Mouse (Mus musculus) neural tube, embryonic 11.5 days (tissue): ENCODE results near the gene Jmjd6. TPM values are rescaled to one million over a fixed set of nuclear protein-coding genes. Genes with fewer than 3 reads are reported as not detected.

ENCODE experiments used
- ATAC-seq: fragments of 200-750 bp; cut with Nextera tagmentation; 2 replicates; pipeline ENCODE4 v1.8.0; 2017; ENCODE audit warnings: moderate number of reproducible peaks, mild to moderate bottlenecking, moderate TSS enrichment, moderate library complexity; ENCODE audit not compliant: insufficient read depth, low FRiP score, low TSS enrichment
- DNase-seq: peaks from one replicate; pipeline ENCODE4 v3.0.0-alpha.2; 2015; ENCODE audit warnings: low spot score
- H3K27ac ChIP-seq: fragments of 300-500 bp; sonication (generic); 2 replicates; pipeline ENCODE4 v1.5.1; 2014; ENCODE audit warnings: low read depth, mild to moderate bottlenecking, low read length
- H3K27me3 ChIP-seq: fragments of 300-500 bp; sonication (generic); 2 replicates; pipeline ENCODE4 v1.6.1; 2014; ENCODE audit warnings: mild to moderate bottlenecking, low read length, mixed read lengths; ENCODE audit not compliant: control insufficient read depth, insufficient read depth
- H3K36me3 ChIP-seq: fragments of 300-500 bp; sonication (generic); 2 replicates; pipeline ENCODE4 v1.6.1; 2014; ENCODE audit warnings: mild to moderate bottlenecking, low read length, moderate library complexity, mixed read lengths; ENCODE audit not compliant: control insufficient read depth, insufficient read depth
- H3K4me1 ChIP-seq: fragments of 300-500 bp; sonication (generic); 2 replicates; pipeline ENCODE4 v1.6.1; 2014; ENCODE audit warnings: low read length, mixed read lengths; ENCODE audit not compliant: control insufficient read depth, insufficient read depth
- H3K4me2 ChIP-seq: fragments of 300-500 bp; sonication (generic); 2 replicates; pipeline ENCODE4 v1.6.1; 2014; ENCODE audit warnings: low read depth, mild to moderate bottlenecking, moderate library complexity
- H3K4me3 ChIP-seq: fragments of 300-500 bp; sonication (generic); 2 replicates; pipeline ENCODE4 v1.5.1; 2014; ENCODE audit warnings: low read depth, low read length
- H3K9ac ChIP-seq: fragments of 300-500 bp; sonication (generic); 2 replicates; pipeline ENCODE4 v1.6.1; 2014; ENCODE audit warnings: mild to moderate bottlenecking, low read length
- H3K9me3 ChIP-seq: fragments of 300-500 bp; sonication (generic); 2 replicates; pipeline ENCODE4 v1.6.1; 2016; ENCODE audit warnings: low read length; ENCODE audit not compliant: control insufficient read depth
- WGBS: fragments of 180-500 bp; shearing (Covaris S2); extraction: QIAGEN DNeasy Blood & Tissue Kit; methylation state at CpG from one replicate; pipeline ENCODE4 v1.1.7; 2014; 5-methylcytosine and 5-hydroxymethylcytosine counted together
- polyA plus RNA-seq: library from polyadenylated mRNA; unstranded; fragments of >200 nt; fragmentation: Nextera tagmentation; extraction: Ambion mirVana; gene quantifications from 2 replicates; pipeline ENCODE4 v1.2.1, GENCODE M21; 2014

The Jmjd6 gene
- polyA plus RNA-seq, 1 experiment from 2014 or later = 88.4 TPM

GRCm38 (mm10) chr11:116873987-116874386 is 30.7 kb upstream of the Jmjd6 start:
- DNase-seq (no peak), ATAC-seq (no peak)
- no peak overlapping the region for H3K27ac ChIP-seq
- no peaks in the 10 kb centered on the region for H3K9me3 ChIP-seq
- no peak overlapping the region for H3K9ac ChIP-seq
- no peak overlapping the region for H3K4me3 ChIP-seq
- WGBS = 93% methylated on average over 20 of the region's 20 CpGs
- H3K27me3 ChIP-seq = no peaks in the 10 kb centered on the region
- peaks cover 8% of the 10 kb centered on the region; the same call in 1 of the 2 replicates for H3K36me3 ChIP-seq
- no peak overlapping the region for H3K4me2 ChIP-seq
- H3K4me1 ChIP-seq = no peaks in the 10 kb centered on the region

- Histone ChIP-seq H3K4me2 (no peak overlapping the region), H3K9me3 (no peaks in the 10 kb centered on the region), H3K36me3 (peaks cover 9% of the 10 kb centered on the region; the same call in 1 of the 2 replicates), H3K27ac (no peak overlapping the region), H3K4me3 (no peak overlapping the region), H3K9ac (no peak overlapping the region), H3K27me3 (no peaks in the 10 kb centered on the region), H3K4me1 (no peaks in the 10 kb centered on the region)
- no peak for ATAC-seq
- 87% methylated on average over 9 of the region's 9 CpGs for WGBS
- DNase-seq = no peak
These were observed 28.3 kb upstream of the Jmjd6 start for GRCm38 (mm10) chr11:116871538-116871937.

GRCm38 (mm10) chr11:116869641-116870040 is 26.4 kb upstream of the Jmjd6 start:
- H3K36me3 ChIP-seq = peaks cover 18% of the 10 kb centered on the region; the same call in 1 of the 2 replicates
- ATAC-seq (no peak), DNase-seq (no peak)
- H3K9ac ChIP-seq = no peak overlapping the region
- no peak overlapping the region for H3K27ac ChIP-seq
- H3K4me1 ChIP-seq = no peaks in the 10 kb centered on the region
- no peak overlapping the region for H3K4me2 ChIP-seq
- no peaks in the 10 kb centered on the region for H3K9me3 ChIP-seq
- H3K27me3 ChIP-seq = no peaks in the 10 kb centered on the region
- H3K4me3 ChIP-seq = no peak overlapping the region
- 85% methylated on average over 4 of the region's 4 CpGs for WGBS

- 86% methylated on average over 8 of the region's 8 CpGs for WGBS
- Histone ChIP-seq H3K36me3 (peaks cover 18% of the 10 kb centered on the region; the same call in 1 of the 2 replicates), H3K4me1 (no peaks in the 10 kb centered on the region), H3K4me3 (no peak overlapping the region), H3K9ac (no peak overlapping the region), H3K4me2 (no peak overlapping the region), H3K9me3 (no peaks in the 10 kb centered on the region), H3K27me3 (no peaks in the 10 kb centered on the region), H3K27ac (no peak overlapping the region)
- no peak for ATAC-seq
- DNase-seq = no peak
These were observed 26.0 kb upstream of the Jmjd6 start for GRCm38 (mm10) chr11:116869223-116869622.

- 83% methylated on average over 3 of the region's 3 CpGs for WGBS
- DNase-seq (no peak), ATAC-seq (no peak)
- Histone ChIP-seq H3K9me3 (no peaks in the 10 kb centered on the region), H3K9ac (no peak overlapping the region), H3K4me2 (no peak overlapping the region), H3K4me3 (no peak overlapping the region), H3K36me3 (peaks cover 17% of the 10 kb centered on the region; the same call in 1 of the 2 replicates), H3K27ac (no peak overlapping the region), H3K27me3 (no peaks in the 10 kb centered on the region), H3K4me1 (no peaks in the 10 kb centered on the region)
These were observed 24.9 kb upstream of the Jmjd6 start for GRCm38 (mm10) chr11:116868129-116868528.

- 77% methylated on average over 12 of the region's 12 CpGs for WGBS
- no peak for ATAC-seq
- H3K36me3 ChIP-seq = peaks cover 17% of the 10 kb centered on the region; the same call in 1 of the 2 replicates
These were observed 22.8 kb upstream of the Jmjd6 start for GRCm38 (mm10) chr11:116865945-116866585.

GRCm38 (mm10) chr11:116864444-116864843 is 21.2 kb upstream of the Jmjd6 start:
- Histone ChIP-seq H3K4me1 (no peaks in the 10 kb centered on the region), H3K9me3 (no peaks in the 10 kb centered on the region), H3K27me3 (no peaks in the 10 kb centered on the region), H3K36me3 (peaks cover 12% of the 10 kb centered on the region; the same call in 1 of the 2 replicates), H3K4me2 (no peak overlapping the region), H3K4me3 (no peak overlapping the region), H3K9ac (no peak overlapping the region), H3K27ac (no peak overlapping the region)
- no peak for DNase-seq
- 79% methylated on average over 10 of the region's 10 CpGs for WGBS
- no peak for ATAC-seq

More at GRCm38 (mm10) chr11:116865945-116866585, 22.8 kb upstream of the Jmjd6 start:
- Histone ChIP-seq H3K4me2 (no peak overlapping the region), H3K27me3 (no peaks in the 10 kb centered on the region), H3K4me1 (no peaks in the 10 kb centered on the region), H3K4me3 (no peak overlapping the region), H3K9me3 (no peaks in the 10 kb centered on the region), H3K9ac (no peak overlapping the region), H3K27ac (no peak overlapping the region)
- DNase-seq = no peak

GRCm38 (mm10) chr11:116857183-116857850 is 14.1 kb upstream of the Jmjd6 start:
- Histone ChIP-seq H3K27me3 (no peaks in the 10 kb centered on the region), H3K9ac (no peak overlapping the region), H3K9me3 (no peaks in the 10 kb centered on the region), H3K27ac (no peak overlapping the region), H3K36me3 (no peaks in the 10 kb centered on the region), H3K4me1 (peaks cover 7% of the 10 kb centered on the region; the same call in 1 of the 2 replicates), H3K4me2 (no peak overlapping the region), H3K4me3 (no peak overlapping the region)
- 78% methylated on average over 12 of the region's 12 CpGs for WGBS
- DNase-seq (no peak), ATAC-seq (no peak)

- WGBS = 41% methylated on average over 10 of the region's 10 CpGs
- Histone ChIP-seq H3K9ac (peak overlapping the region; percentile 97), H3K4me2 (peak overlapping the region; percentile 87), H3K9me3 (no peaks in the 10 kb centered on the region), H3K4me3 (peak overlapping the region; percentile 73), H3K36me3 (no peaks in the 10 kb centered on the region), H3K4me1 (peaks cover 16% of the 10 kb centered on the region), H3K27me3 (no peaks in the 10 kb centered on the region), H3K27ac (no peak overlapping the region)
- no peak for ATAC-seq
- DNase-seq = no peak
These were observed 11.0 kb upstream of the Jmjd6 start for GRCm38 (mm10) chr11:116854279-116854678.
